Mouse (Mus musculus) stomach, embryonic 16.5 days (tissue): ENCODE data around the gene Tmem132c. TPM values are rescaled to one million over a fixed set of nuclear protein-coding genes. Genes with fewer than 3 reads are reported as not detected.

Source experiments
- ATAC-seq: fragments of 200-750 bp; cut with Nextera tagmentation; 2 replicates; pipeline ENCODE4 v1.8.0; 2017; ENCODE audit warnings: moderate number of reproducible peaks, moderate TSS enrichment; ENCODE audit not compliant: insufficient read depth, low FRiP score
- H3K27ac ChIP-seq: fragments of 300-500 bp; sonication (generic); 2 replicates; pipeline ENCODE4 v1.5.1; 2014; ENCODE audit warnings: low read length
- H3K27me3 ChIP-seq: fragments of 300-500 bp; sonication (generic); 2 replicates; pipeline ENCODE4 v1.6.1; 2014; ENCODE audit warnings: low read length, control low read depth, mixed read lengths; ENCODE audit not compliant: control insufficient read depth, insufficient read depth
- H3K36me3 ChIP-seq: fragments of 300-500 bp; sonication (generic); 2 replicates; pipeline ENCODE4 v1.6.1; 2014; ENCODE audit warnings: low read length; ENCODE audit not compliant: control insufficient read depth, insufficient read depth
- H3K4me1 ChIP-seq: fragments of 300-500 bp; sonication (generic); 2 replicates; pipeline ENCODE4 v1.6.1; 2014; ENCODE audit warnings: low read length, control low read depth, mixed read lengths; ENCODE audit not compliant: control insufficient read depth, insufficient read depth
- H3K4me2 ChIP-seq: fragments of 300-500 bp; sonication (generic); 2 replicates; pipeline ENCODE4 v1.6.1; 2014; ENCODE audit warnings: low read depth, low read length, mixed read lengths
- H3K4me3 ChIP-seq: fragments of 300-500 bp; sonication (generic); replicated peaks from 2 replicates; pipeline ENCODE4 v1.5.1; 2014; ENCODE audit warnings: mild to moderate bottlenecking, low read length
- H3K9ac ChIP-seq: fragments of 300-500 bp; sonication (generic); 2 replicates; pipeline ENCODE4 v1.6.1; 2014; ENCODE audit warnings: low read length
- H3K9me3 ChIP-seq: fragments of 300-500 bp; sonication (generic); replicated peaks from 2 replicates; pipeline ENCODE4 v1.6.1; 2016; ENCODE audit warnings: low read length, control low read depth; ENCODE audit not compliant: control insufficient read depth
- WGBS: fragments of 180-500 bp; shearing (Covaris S2); extraction: QIAGEN DNeasy Blood & Tissue Kit; methylation state at CpG from one replicate; pipeline ENCODE4 v1.1.7; 2014; 5-methylcytosine and 5-hydroxymethylcytosine counted together
- polyA plus RNA-seq: library from polyadenylated mRNA; unstranded; fragments of >200 nt; fragmentation: Nextera tagmentation; extraction: Ambion mirVana; gene quantifications from 2 replicates; pipeline ENCODE4 v1.2.1, GENCODE M21; 2015

Tmem132c gene
- polyA plus RNA-seq, 1 experiment from 2014 or later, result 1.4 TPM

DNA sequence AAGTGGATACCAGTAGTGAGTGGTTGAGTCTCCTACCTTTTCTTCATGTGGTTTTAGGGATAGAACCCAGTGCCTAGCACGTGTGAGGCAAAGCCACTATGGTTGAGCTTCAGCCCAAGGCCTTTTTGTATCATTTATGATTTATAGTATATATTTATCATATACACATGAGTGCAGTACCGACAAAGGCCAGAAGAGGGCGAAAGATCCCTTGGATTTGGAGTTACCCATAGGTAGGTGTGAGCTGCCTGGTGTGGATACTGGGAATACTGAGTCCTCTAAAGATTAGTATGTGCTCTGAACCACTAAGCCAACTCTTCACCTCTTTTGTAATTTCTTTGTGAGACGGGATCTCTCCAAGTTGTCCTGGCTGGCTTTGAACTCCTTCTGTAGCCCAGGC is 212.0 kb downstream of the Tmem132c start:
- H3K27me3 ChIP-seq, result no peaks in the 10 kb centered on the region
- WGBS, result 27% methylated on average over 4 of the region's 4 CpGs
- no peaks in the 10 kb centered on the region for H3K4me1 ChIP-seq

DNA sequence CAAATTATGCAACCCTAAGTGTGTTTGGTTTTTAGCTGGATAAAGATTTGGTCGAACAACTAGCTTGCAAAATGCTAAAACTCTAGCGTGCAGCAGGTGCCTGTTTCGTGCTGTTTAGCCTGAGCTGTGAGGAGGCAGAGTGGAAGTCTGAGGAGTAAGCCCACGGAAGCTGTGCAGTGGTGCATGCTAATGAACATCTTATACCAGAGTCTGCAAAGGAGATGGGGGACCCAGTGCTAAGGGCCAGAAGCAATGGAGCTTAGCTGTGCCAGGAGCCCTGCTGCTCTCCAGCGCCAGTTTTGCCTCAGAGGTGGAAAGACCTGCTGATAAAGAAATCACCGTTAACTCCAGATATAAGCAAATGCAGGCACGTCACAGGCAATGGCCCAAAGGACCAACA is 212.5 kb downstream of the Tmem132c start:
- H3K4me3 ChIP-seq, result no peak overlapping the region
- H3K9ac ChIP-seq, result no peak overlapping the region
- H3K9me3 ChIP-seq, result no peaks in the 10 kb centered on the region; the same call in 1 of the 2 replicates
- no peak overlapping the region for H3K27ac ChIP-seq
- H3K27me3 ChIP-seq, result no peaks in the 10 kb centered on the region
- WGBS, result 73% methylated on average over 7 of the region's 7 CpGs
- H3K4me2 ChIP-seq, result no peak overlapping the region
- no peaks in the 10 kb centered on the region for H3K4me1 ChIP-seq
- no peak for ATAC-seq
- no peaks in the 10 kb centered on the region for H3K36me3 ChIP-seq

More for the DNA sequence above, 212.0 kb downstream of the Tmem132c start:
- Histone ChIP-seq H3K9me3 (no peaks in the 10 kb centered on the region; the same call in 1 of the 2 replicates), H3K36me3 (no peaks in the 10 kb centered on the region), H3K9ac (no peak overlapping the region), H3K4me3 (no peak overlapping the region), H3K27ac (no peak overlapping the region), H3K4me2 (no peak overlapping the region)
- no peak for ATAC-seq

GRCm38 (mm10) chr5:127456076-127456475 is 214.5 kb downstream of the Tmem132c start:
- H3K4me3 ChIP-seq, result no peak overlapping the region
- no peak for ATAC-seq
- H3K36me3 ChIP-seq, result no peaks in the 10 kb centered on the region
- H3K27me3 ChIP-seq, result no peaks in the 10 kb centered on the region
- 85% methylated on average over 10 of the region's 10 CpGs for WGBS
- H3K27ac ChIP-seq, result no peak overlapping the region
- no peaks in the 10 kb centered on the region for H3K9me3 ChIP-seq
- no peaks in the 10 kb centered on the region for H3K4me1 ChIP-seq
- H3K4me2 ChIP-seq, result no peak overlapping the region
- H3K9ac ChIP-seq, result no peak overlapping the region

DNA sequence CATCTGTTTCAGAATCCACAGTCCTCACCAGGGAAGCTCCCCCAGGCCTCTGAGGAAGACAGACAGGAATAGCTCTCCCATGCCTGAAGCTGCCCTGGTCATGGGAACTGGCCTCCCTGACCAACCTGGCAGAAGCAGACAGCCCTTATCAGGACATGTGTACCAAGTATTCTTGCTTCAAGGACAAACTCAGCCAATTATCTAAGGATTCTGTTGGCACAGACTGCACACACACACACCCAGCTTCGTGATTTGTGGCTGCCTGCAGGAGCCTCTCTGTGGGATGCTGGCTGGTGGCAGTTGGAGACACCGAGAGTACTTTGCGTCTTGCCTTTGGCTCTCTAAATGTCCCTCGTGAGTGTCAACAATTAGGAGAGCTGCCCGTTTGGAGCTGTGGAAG is 226.5 kb downstream of the Tmem132c start:
- Histone ChIP-seq H3K27ac (no peak overlapping the region), H3K4me2 (no peak overlapping the region), H3K9ac (no peak overlapping the region), H3K4me1 (no peaks in the 10 kb centered on the region), H3K4me3 (no peak overlapping the region), H3K9me3 (no peaks in the 10 kb centered on the region), H3K27me3 (no peaks in the 10 kb centered on the region), H3K36me3 (no peaks in the 10 kb centered on the region)
- WGBS, result 45% methylated on average over 5 of the region's 5 CpGs
- no peak for ATAC-seq

DNA sequence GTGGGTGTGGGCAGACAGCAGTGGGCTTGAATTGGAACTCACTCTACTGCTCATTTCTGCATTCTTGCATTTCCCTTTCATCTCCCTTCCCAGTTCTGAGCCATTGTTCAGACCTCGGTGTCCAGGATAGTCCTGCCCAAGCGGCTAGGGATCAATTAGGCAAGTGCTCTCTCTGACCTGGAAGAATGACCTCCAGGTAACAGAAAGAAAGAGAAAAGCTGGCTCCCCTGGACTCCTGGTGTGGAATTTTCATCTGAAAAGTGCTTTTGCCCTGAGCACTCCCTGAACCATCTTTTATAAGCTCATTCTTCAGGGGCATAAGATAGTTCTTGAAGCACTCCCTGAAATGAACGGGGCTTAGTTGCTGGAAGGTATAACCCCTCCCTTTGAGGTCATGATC is 228.7 kb downstream of the Tmem132c start:
- no peak overlapping the region for H3K9ac ChIP-seq
- H3K4me3 ChIP-seq, result no peak overlapping the region
- H3K27ac ChIP-seq, result no peak overlapping the region
- H3K4me1 ChIP-seq, result no peaks in the 10 kb centered on the region
- 39% methylated on average over 3 of the region's 3 CpGs for WGBS
- ATAC-seq, result no peak
- H3K36me3 ChIP-seq, result no peaks in the 10 kb centered on the region
- no peaks in the 10 kb centered on the region for H3K27me3 ChIP-seq
- no peaks in the 10 kb centered on the region for H3K9me3 ChIP-seq
- no peak overlapping the region for H3K4me2 ChIP-seq

- ATAC-seq, result no peak
- no peak overlapping the region for H3K4me2 ChIP-seq
- WGBS, result 45% methylated on average over 5 of the region's 5 CpGs
These were observed 230.3 kb downstream of the Tmem132c start for GRCm38 (mm10) chr5:127471902-127472301.

GRCm38 (mm10) chr5:127473706-127474105 is 232.1 kb downstream of the Tmem132c start:
- H3K4me1 ChIP-seq, result no peaks in the 10 kb centered on the region
- no peaks in the 10 kb centered on the region for H3K27me3 ChIP-seq
- no peak overlapping the region for H3K27ac ChIP-seq
- ATAC-seq, result no peak
- H3K4me2 ChIP-seq, result no peak overlapping the region
- H3K9ac ChIP-seq, result no peak overlapping the region
- H3K9me3 ChIP-seq, result no peaks in the 10 kb centered on the region
- no peaks in the 10 kb centered on the region for H3K36me3 ChIP-seq
- no peak overlapping the region for H3K4me3 ChIP-seq
- 31% methylated on average over 2 of the region's 2 CpGs for WGBS

More at GRCm38 (mm10) chr5:127471902-127472301, 230.3 kb downstream of the Tmem132c start:
- H3K4me1 ChIP-seq, result no peaks in the 10 kb centered on the region
- H3K27me3 ChIP-seq, result no peaks in the 10 kb centered on the region
- no peak overlapping the region for H3K9ac ChIP-seq
- H3K9me3 ChIP-seq, result no peaks in the 10 kb centered on the region
- no peaks in the 10 kb centered on the region for H3K36me3 ChIP-seq
- H3K27ac ChIP-seq, result no peak overlapping the region
- no peak overlapping the region for H3K4me3 ChIP-seq

DNA sequence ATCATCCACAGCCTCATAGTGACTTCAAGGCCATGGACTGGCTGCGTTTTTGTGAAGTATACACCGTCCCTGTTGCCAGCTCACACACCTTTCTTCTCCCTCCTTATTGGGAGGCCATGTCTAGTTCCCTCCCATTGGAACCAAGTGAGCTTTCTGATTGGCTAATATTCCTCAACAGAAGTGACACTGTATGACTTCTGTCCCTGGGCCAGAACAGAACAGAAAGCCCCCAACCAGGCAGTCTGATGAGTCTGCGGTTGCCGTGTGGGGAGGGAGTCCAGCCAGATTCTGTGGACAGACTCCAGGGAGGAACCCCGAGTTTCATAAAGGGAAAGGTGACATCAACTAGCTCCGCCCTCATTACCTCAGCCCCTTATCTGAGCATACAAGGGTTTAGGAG is 233.2 kb downstream of the Tmem132c start:
- Histone ChIP-seq H3K4me3 (no peak overlapping the region), H3K4me2 (no peak overlapping the region), H3K9me3 (no peaks in the 10 kb centered on the region), H3K27me3 (no peaks in the 10 kb centered on the region), H3K9ac (no peak overlapping the region), H3K27ac (no peak overlapping the region), H3K36me3 (no peaks in the 10 kb centered on the region), H3K4me1 (no peaks in the 10 kb centered on the region)
- WGBS, result 73% methylated on average over 6 of the region's 6 CpGs
- no peak for ATAC-seq

DNA sequence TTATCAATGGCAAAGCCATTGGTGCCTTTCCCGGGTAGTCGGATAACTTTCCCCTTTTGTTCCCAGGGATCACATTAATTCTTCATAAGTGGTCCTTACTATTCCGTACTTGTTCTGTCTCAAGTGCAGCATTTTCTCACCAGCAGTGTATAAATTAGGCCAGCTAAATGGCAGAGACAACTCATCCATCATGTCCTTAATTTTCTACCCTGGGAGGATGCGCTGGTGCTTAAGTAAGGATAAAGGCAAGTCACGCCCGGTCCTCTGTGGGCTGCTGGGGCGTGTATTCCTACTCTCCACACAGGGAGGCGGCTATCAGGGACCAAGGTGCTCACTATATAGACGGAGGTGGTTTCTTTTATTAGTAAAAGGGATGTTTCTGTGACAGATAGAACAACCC is 236.2 kb downstream of the Tmem132c start:
- Histone ChIP-seq H3K4me3 (no peak overlapping the region), H3K27ac (no peak overlapping the region), H3K9me3 (no peaks in the 10 kb centered on the region), H3K36me3 (no peaks in the 10 kb centered on the region), H3K27me3 (no peaks in the 10 kb centered on the region), H3K4me2 (no peak overlapping the region), H3K4me1 (no peaks in the 10 kb centered on the region), H3K9ac (no peak overlapping the region)
- WGBS, result 26% methylated on average over 9 of the region's 9 CpGs
- ATAC-seq, result no peak

DNA sequence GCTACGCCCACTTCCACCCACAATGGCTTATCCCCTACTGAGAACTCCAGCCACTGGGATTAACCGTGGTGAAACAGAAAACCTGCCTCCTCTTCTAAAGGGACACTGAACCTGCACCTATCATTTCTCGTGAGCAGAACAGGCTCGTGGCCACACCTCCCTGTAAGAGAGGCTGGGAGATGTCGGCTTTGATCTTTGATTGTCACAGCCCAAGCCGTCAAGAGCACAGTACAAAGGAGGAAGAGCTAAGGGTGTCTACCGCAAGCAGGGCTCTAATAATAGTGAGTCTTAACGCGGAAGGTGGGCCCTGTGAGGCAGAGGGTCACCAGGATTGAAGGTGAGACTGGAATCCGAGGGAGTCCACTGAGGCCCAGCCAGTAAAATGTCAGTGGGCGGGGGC is 236.7 kb downstream of the Tmem132c start:
- Histone ChIP-seq H3K9ac (no peak overlapping the region), H3K4me3 (no peak overlapping the region), H3K4me1 (no peaks in the 10 kb centered on the region), H3K9me3 (no peaks in the 10 kb centered on the region), H3K4me2 (no peak overlapping the region), H3K27ac (no peak overlapping the region), H3K36me3 (no peaks in the 10 kb centered on the region), H3K27me3 (no peaks in the 10 kb centered on the region)
- 20% methylated on average over 11 of the region's 11 CpGs for WGBS
- no peak for ATAC-seq
